Mouse (Mus musculus): Measurements from ENCODE around the gene Olfr412. TPM values are rescaled to one million over a fixed set of nuclear protein-coding genes. Genes with fewer than 3 reads are reported as not detected.

The Olfr412 gene
- polyA plus RNA-seq, 1 experiment from 2014 or later, result not detected

DNA sequence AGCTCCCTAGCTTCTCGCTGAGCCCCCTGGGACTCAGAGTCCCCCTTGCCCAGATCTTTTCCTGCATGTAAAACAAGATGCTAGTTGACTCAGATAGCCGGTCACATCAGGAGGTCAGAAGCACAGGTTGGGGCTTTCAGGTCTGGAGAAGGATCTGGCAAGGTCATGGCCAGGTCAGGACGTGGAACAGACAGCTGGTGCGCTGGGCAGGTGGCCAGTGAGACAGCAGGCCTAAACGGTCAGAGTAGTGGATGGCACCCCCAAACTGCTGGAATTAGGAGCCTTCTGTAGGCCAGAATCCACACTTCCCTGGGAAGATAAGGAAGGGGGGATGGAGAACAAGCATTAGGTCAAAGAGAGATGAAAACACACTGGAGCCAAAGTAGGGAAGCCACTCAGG is 25.3 kb downstream of the Olfr412 start:
- Histone ChIP-seq H3K4me3 (ENCODE audit: low read depth, low read length) (no peak overlapping the region), H3K4me2 (ENCODE audit: low read length) (no peak overlapping the region), H3K36me3 (ENCODE audit: control insufficient read depth, insufficient read depth, low read length) (peaks cover 4% of the 10 kb centered on the region; the same call in 1 of the 2 replicates), H3K9ac (ENCODE audit: low read depth, low read length) (no peak overlapping the region), H3K4me1 (ENCODE audit: control insufficient read depth, insufficient read depth, low read length) (no peaks in the 10 kb centered on the region), H3K27ac (ENCODE audit: low read length) (no peak overlapping the region), H3K27me3 (ENCODE audit: control insufficient read depth, insufficient read depth, low read depth, low read length) (no peaks in the 10 kb centered on the region), H3K9me3 (replicated peaks; ENCODE audit: control insufficient read depth, low read length, poor library complexity, severe bottlenecking) (no peaks in the 10 kb centered on the region)
- no peak for ATAC-seq
- WGBS, result 78% methylated on average over 5 of the region's 5 CpGs

DNA sequence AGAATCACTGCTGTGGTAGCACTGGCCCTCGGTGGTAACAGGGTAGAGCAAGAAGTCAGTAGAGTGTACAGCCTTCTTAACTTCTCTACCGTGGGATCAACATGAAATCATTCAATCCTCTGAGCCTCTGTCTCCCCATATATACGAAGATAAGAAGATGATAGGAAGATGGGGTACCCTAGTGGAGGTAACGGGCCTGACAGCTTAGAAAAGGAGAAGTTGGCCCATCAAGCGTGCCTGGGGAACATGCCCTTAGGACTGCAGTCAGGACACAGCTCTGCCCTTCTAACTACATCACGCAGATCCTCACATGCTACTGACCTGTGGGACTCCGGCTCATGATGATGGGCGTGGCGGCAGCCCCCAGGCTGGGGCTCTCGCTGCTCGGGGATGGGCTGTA is 30.0 kb downstream of the Olfr412 start:
- Histone ChIP-seq H3K4me2 (ENCODE audit: low read length) (no peak overlapping the region), H3K4me3 (ENCODE audit: low read depth, low read length) (no peak overlapping the region), H3K27me3 (ENCODE audit: control insufficient read depth, insufficient read depth, low read depth, low read length) (no peaks in the 10 kb centered on the region), H3K36me3 (ENCODE audit: control insufficient read depth, insufficient read depth, low read length) (peaks cover 4% of the 10 kb centered on the region; the same call in 1 of the 2 replicates), H3K9ac (ENCODE audit: low read depth, low read length) (no peak overlapping the region), H3K27ac (ENCODE audit: low read length) (no peak overlapping the region), H3K9me3 (replicated peaks; ENCODE audit: control insufficient read depth, low read length, poor library complexity, severe bottlenecking) (no peaks in the 10 kb centered on the region), H3K4me1 (ENCODE audit: control insufficient read depth, insufficient read depth, low read length) (peaks cover 2% of the 10 kb centered on the region; the same call in 1 of the 2 replicates)
- WGBS, result 84% methylated on average over 11 of the region's 11 CpGs
- ATAC-seq, result no peak

DNA sequence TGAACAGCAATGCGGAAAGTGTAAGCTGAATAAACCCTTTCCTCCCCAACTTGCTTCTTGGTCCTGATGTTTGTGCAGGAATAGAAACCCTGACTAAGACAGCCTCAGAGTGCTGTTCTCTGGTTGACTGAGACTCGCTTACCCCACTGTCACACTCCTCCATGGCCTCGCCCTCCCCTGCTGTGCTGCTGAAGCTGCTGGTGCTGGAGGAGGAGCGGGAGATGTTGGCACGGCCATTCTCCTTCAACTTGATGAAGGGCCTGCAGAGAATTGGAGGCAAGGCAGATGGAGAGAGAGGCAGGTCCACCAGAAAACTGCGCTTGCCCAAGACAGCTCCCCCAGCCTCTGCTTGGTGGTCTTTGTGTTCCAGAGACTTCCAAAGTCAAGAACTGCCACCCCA is 31.0 kb downstream of the Olfr412 start:
- H3K4me1 ChIP-seq (ENCODE audit: control insufficient read depth, insufficient read depth, low read length), result peaks cover 2% of the 10 kb centered on the region; the same call in 1 of the 2 replicates
- no peaks in the 10 kb centered on the region for H3K27me3 ChIP-seq (ENCODE audit: control insufficient read depth, insufficient read depth, low read depth, low read length)
- no peak for ATAC-seq
- H3K9ac ChIP-seq (ENCODE audit: low read depth, low read length), result no peak overlapping the region
- no peak overlapping the region for H3K4me3 ChIP-seq (ENCODE audit: low read depth, low read length)
- H3K36me3 ChIP-seq (ENCODE audit: control insufficient read depth, insufficient read depth, low read length), result peaks cover 9% of the 10 kb centered on the region; the same call in 1 of the 2 replicates
- H3K4me2 ChIP-seq (ENCODE audit: low read length), result no peak overlapping the region
- H3K9me3 ChIP-seq (replicated peaks; ENCODE audit: control insufficient read depth, low read length, poor library complexity, severe bottlenecking), result no peaks in the 10 kb centered on the region
- H3K27ac ChIP-seq (ENCODE audit: low read length), result no peak overlapping the region
- WGBS, result 80% methylated on average over 6 of the region's 6 CpGs

DNA sequence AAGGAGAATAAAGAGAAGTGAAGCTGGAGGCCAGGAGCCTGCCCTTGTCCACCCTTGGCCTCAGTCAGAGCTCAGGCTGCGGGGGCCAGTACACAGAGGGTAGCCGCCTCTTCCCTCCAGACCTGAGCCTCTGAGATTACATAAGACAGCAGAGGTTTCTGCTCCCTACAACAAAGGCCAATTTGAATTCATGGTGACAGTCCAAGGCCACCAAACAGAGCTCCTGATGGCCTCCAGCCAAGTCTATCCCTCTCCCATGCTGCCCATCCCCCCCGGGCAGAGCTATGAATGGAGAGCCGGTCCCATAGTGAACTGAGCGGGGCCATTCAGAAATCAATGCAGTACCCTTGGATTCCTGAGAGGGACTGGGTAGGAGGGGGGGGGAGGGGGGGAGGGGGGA is 31.6 kb downstream of the Olfr412 start:
- Histone ChIP-seq H3K36me3 (ENCODE audit: control insufficient read depth, insufficient read depth, low read length) (peaks cover 5% of the 10 kb centered on the region; the same call in 1 of the 2 replicates), H3K4me1 (ENCODE audit: control insufficient read depth, insufficient read depth, low read length) (peaks cover 2% of the 10 kb centered on the region; the same call in 1 of the 2 replicates), H3K27ac (ENCODE audit: low read length) (no peak overlapping the region), H3K9ac (ENCODE audit: low read depth, low read length) (no peak overlapping the region), H3K9me3 (replicated peaks; ENCODE audit: control insufficient read depth, low read length, poor library complexity, severe bottlenecking) (no peaks in the 10 kb centered on the region), H3K27me3 (ENCODE audit: control insufficient read depth, insufficient read depth, low read depth, low read length) (no peaks in the 10 kb centered on the region), H3K4me3 (ENCODE audit: low read depth, low read length) (no peak overlapping the region), H3K4me2 (ENCODE audit: low read length) (no peak overlapping the region)
- no peak; the same call in 1 of the 2 replicates for ATAC-seq
- 42% methylated on average over 5 of the region's 5 CpGs for WGBS

DNA sequence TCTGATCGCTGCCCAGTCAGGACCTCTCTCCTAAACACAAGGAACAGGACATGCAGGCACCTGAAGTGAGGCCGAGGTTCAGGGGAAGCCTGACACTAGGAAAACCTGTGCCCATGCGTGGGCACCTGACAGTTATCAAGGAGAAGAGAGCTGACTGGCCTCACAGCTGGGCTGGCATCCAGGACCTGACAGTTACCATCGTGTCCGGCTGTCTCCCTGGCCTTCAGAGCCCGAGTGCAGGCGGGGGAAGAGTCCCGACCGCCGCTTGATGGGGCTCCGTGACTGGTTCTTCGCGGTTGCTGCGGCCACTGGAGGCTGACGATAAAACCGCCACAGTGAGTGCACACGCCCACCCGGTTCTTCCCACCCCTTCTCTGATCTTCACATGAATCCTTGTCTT is 33.7 kb downstream of the Olfr412 start:
- Histone ChIP-seq H3K9me3 (replicated peaks; ENCODE audit: control insufficient read depth, low read length, poor library complexity, severe bottlenecking) (no peaks in the 10 kb centered on the region), H3K4me1 (ENCODE audit: control insufficient read depth, insufficient read depth, low read length) (peaks cover 6% of the 10 kb centered on the region; the same call in 1 of the 2 replicates), H3K4me3 (ENCODE audit: low read depth, low read length) (no peak overlapping the region), H3K27me3 (ENCODE audit: control insufficient read depth, insufficient read depth, low read depth, low read length) (no peaks in the 10 kb centered on the region), H3K4me2 (ENCODE audit: low read length) (no peak overlapping the region), H3K27ac (ENCODE audit: low read length) (no peak overlapping the region), H3K36me3 (ENCODE audit: control insufficient read depth, insufficient read depth, low read length) (peaks cover 5% of the 10 kb centered on the region; the same call in 1 of the 2 replicates), H3K9ac (ENCODE audit: low read depth, low read length) (no peak overlapping the region)
- WGBS, result 83% methylated on average over 18 of the region's 18 CpGs
- ATAC-seq, result no peak

- Histone ChIP-seq H3K4me3 (ENCODE audit: low read depth, low read length) (no peak overlapping the region), H3K4me1 (ENCODE audit: control insufficient read depth, insufficient read depth, low read length) (0 out of 2 replicates have a peak, but pooled peaks cover 4% of the 10 kb centered on the region), H3K36me3 (ENCODE audit: control insufficient read depth, insufficient read depth, low read length) (peaks cover 6% of the 10 kb centered on the region; the same call in 1 of the 2 replicates), H3K27me3 (ENCODE audit: control insufficient read depth, insufficient read depth, low read depth, low read length) (no peaks in the 10 kb centered on the region), H3K9me3 (replicated peaks; ENCODE audit: control insufficient read depth, low read length, poor library complexity, severe bottlenecking) (no peaks in the 10 kb centered on the region), H3K4me2 (ENCODE audit: low read length) (no peak overlapping the region), H3K27ac (ENCODE audit: low read length) (no peak overlapping the region), H3K9ac (ENCODE audit: low read depth, low read length) (no peak overlapping the region)
- 0 out of 2 replicates have a peak, but pooled peaks have one; percentile 33 for ATAC-seq
- 42% methylated on average over 2 of the region's 2 CpGs for WGBS
These were observed 40.3 kb downstream of the Olfr412 start for GRCm38 (mm10) chr11:74402126-74402525.

- Histone ChIP-seq H3K4me2 (ENCODE audit: low read length) (no peak overlapping the region), H3K27ac (ENCODE audit: low read length) (no peak overlapping the region), H3K27me3 (ENCODE audit: control insufficient read depth, insufficient read depth, low read depth, low read length) (no peaks in the 10 kb centered on the region), H3K9me3 (replicated peaks; ENCODE audit: control insufficient read depth, low read length, poor library complexity, severe bottlenecking) (no peaks in the 10 kb centered on the region), H3K4me1 (ENCODE audit: control insufficient read depth, insufficient read depth, low read length) (peaks cover 9% of the 10 kb centered on the region), H3K36me3 (ENCODE audit: control insufficient read depth, insufficient read depth, low read length) (peaks cover 3% of the 10 kb centered on the region; the same call in 1 of the 2 replicates), H3K9ac (ENCODE audit: low read depth, low read length) (no peak overlapping the region), H3K4me3 (ENCODE audit: low read depth, low read length) (no peak overlapping the region)
- no peak for ATAC-seq
- 68% methylated on average over 2 of the region's 2 CpGs for WGBS
These were observed 42.3 kb downstream of the Olfr412 start for GRCm38 (mm10) chr11:74404216-74404615.

GRCm38 (mm10) chr11:74405201-74405600 is 43.3 kb downstream of the Olfr412 start:
- Histone ChIP-seq H3K27ac (ENCODE audit: low read length) (no peak overlapping the region), H3K27me3 (ENCODE audit: control insufficient read depth, insufficient read depth, low read depth, low read length) (no peaks in the 10 kb centered on the region), H3K4me1 (ENCODE audit: control insufficient read depth, insufficient read depth, low read length) (peaks cover 14% of the 10 kb centered on the region), H3K4me2 (ENCODE audit: low read length) (no peak overlapping the region), H3K4me3 (ENCODE audit: low read depth, low read length) (no peak overlapping the region), H3K9me3 (replicated peaks; ENCODE audit: control insufficient read depth, low read length, poor library complexity, severe bottlenecking) (no peaks in the 10 kb centered on the region), H3K9ac (ENCODE audit: low read depth, low read length) (no peak overlapping the region), H3K36me3 (ENCODE audit: control insufficient read depth, insufficient read depth, low read length) (peaks cover 3% of the 10 kb centered on the region; the same call in 1 of the 2 replicates)
- 84% methylated on average over 7 of the region's 7 CpGs for WGBS
- ATAC-seq, result no peak

GRCm38 (mm10) chr11:74408587-74409446 is 46.9 kb downstream of the Olfr412 start:
- 58% methylated on average over 4 of the region's 4 CpGs for WGBS
- peaks cover 5% of the 10 kb centered on the region; the same call in 1 of the 2 replicates for H3K36me3 ChIP-seq (ENCODE audit: control insufficient read depth, insufficient read depth, low read length)

More at GRCm38 (mm10) chr11:74408587-74409446, 46.9 kb downstream of the Olfr412 start:
- peak; percentile 83 for ATAC-seq
- Histone ChIP-seq H3K4me1 (ENCODE audit: control insufficient read depth, insufficient read depth, low read length) (peaks cover 14% of the 10 kb centered on the region), H3K4me3 (ENCODE audit: low read depth, low read length) (no peak overlapping the region), H3K9me3 (replicated peaks; ENCODE audit: control insufficient read depth, low read length, poor library complexity, severe bottlenecking) (no peaks in the 10 kb centered on the region), H3K27me3 (ENCODE audit: control insufficient read depth, insufficient read depth, low read depth, low read length) (no peaks in the 10 kb centered on the region), H3K4me2 (ENCODE audit: low read length) (no peak overlapping the region), H3K9ac (ENCODE audit: low read depth, low read length) (no peak overlapping the region), H3K27ac (ENCODE audit: low read length) (peak overlapping the region; percentile 63)

Data from midbrain, embryonic 16.5 days (tissue).